Mouse (Mus musculus): ENCODE results near the gene Cars2. TPM values are rescaled to one million over a fixed set of nuclear protein-coding genes. Genes with fewer than 3 reads are reported as not detected.

Cars2 gene
- total and polyA plus RNA-seq, 3 experiments: 62.8 to 63.8 TPM; not detected in 1

DNA sequence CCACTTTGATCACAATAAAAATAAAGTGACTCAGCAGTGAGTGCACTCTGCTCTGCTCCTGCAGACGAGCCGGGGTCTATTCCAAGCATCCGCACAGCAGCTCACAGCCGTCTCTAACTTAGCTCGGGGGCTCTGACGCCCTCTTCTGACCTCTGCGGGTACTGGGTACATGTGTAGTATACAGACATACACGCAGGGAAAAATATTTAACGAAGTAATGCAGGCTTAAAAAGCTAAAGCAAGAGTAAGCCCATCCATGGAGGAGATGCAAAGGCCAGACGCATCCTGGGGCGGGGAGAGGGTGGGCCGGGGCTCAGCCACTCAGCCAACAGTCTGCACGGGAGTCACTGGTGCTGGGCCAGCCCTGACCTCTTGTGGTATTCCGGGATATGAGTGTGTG, 44.5 kb downstream of the Cars2 start:
- H3K9ac ChIP-seq (ENCODE audit: control insufficient read depth, low read depth, low read length, poor library complexity, severe bottlenecking): no peak overlapping the region
- H3K27ac ChIP-seq (ENCODE audit: control insufficient read depth, low read depth, low read length): no peak overlapping the region
- no peak overlapping the region for H3K4me3 ChIP-seq (ENCODE audit: control insufficient read depth in 1 of 2, insufficient read depth in 1 of 2, low read depth in 2 of 2, low read length in 2 of 2)
- no peak for DNase-seq (ENCODE audit: low read depth, low spot score)
- peaks cover 0 to 12% of the 10 kb centered on the region in 2 experiments; a peak in 2 of 4 replicates for H3K36me3 ChIP-seq (ENCODE audit: control insufficient read depth in 1 of 2, insufficient read depth in 2 of 2, low read length in 2 of 2)
- no peaks in the 10 kb centered on the region for H3K9me3 ChIP-seq (replicated peaks; ENCODE audit: insufficient read depth, low read length)
- TF ChIP-seq EP300 (IDR thresholded peaks at IDR 0.05; ENCODE audit: low read depth in 1 of 2, low read length in 2 of 2) (no peak), UBTF (IDR thresholded peaks at IDR 0.05; ENCODE audit: borderline replicate concordance, insufficient read depth, low read depth, low read length) (no peak), HCFC1 (IDR thresholded peaks at IDR 0.05; ENCODE audit: low read depth, low read length) (no peak), GABPA (IDR thresholded peaks at IDR 0.05; ENCODE audit: low read depth, low read length) (no peak), CHD2 (IDR thresholded peaks at IDR 0.05; ENCODE audit: low read length) (no peak), ZKSCAN1 (IDR thresholded peaks at IDR 0.05; ENCODE audit: low read depth, low read length) (no peak), NRF1 (IDR thresholded peaks at IDR 0.05; ENCODE audit: insufficient read depth, low read depth, low read length, poor library complexity, severe bottlenecking) (no peak), RAD21 (IDR thresholded peaks at IDR 0.05; ENCODE audit: low read depth, low read length) (no peak), CHD1 (IDR thresholded peaks at IDR 0.05; ENCODE audit: low read depth, low read length) (no peak), MAZ (IDR thresholded peaks at IDR 0.05; ENCODE audit: low read depth, low read length) (no peak), GATA1 (IDR thresholded peaks at IDR 0.05; ENCODE audit: low read depth, low read length) (no peak), MYC (IDR thresholded peaks at IDR 0.05; ENCODE audit: low read depth, low read length) (no peak)
- no peaks in the 10 kb centered on the region for H3K79me2 ChIP-seq (ENCODE audit: control insufficient read depth, insufficient read depth, low read length, poor library complexity)
- no peaks in the 10 kb centered on the region for H3K4me1 ChIP-seq (ENCODE audit: control insufficient read depth in 1 of 2, insufficient read depth in 2 of 2, low read length in 2 of 2)
- H3K27me3 ChIP-seq (ENCODE audit: control insufficient read depth in 1 of 2, insufficient read depth in 2 of 2, low read length in 2 of 2): no peaks in the 10 kb centered on the region

DNA sequence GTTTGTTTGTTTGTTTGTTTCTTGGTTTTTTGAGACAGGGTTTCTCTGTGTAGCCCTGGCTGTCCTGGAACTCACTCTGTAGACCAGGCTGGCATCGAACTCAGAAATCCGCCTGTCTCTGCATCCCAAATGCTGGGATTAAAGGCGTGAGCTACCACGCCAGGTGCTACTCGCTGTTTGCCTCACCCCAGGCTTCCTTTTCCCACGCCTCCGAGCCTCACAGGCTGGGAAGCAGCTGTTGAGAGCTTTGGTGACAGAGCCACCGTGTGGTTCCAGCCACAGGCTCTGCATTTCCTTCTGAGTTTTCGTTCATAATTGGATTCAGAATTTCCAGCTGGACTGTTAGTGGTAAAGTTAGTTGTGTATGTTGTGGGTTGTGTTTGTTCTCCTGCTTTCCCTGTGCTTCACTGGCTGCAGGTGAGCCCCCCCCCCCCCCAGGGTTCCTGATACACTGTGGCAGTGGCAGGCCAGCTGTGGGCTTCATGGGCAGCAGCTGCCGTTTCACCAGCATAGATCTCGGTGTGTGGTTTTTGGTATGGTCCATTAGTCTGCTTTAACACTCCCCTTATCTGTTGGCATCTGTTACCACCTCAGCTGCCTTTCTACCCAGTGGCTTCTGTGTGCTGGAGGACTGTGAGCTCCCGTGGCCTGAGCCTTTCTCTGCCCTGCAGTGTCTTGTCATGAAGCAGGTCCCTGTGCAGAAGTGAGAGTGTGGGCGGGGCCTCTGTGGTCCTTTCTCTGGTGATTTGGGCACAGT, 46.9 kb downstream of the Cars2 start:
- H3K4me1 ChIP-seq (ENCODE audit: control insufficient read depth in 1 of 2, insufficient read depth in 2 of 2, low read length in 2 of 2): peaks cover 0 to 5% of the 10 kb centered on the region in 2 experiments; a peak in 2 of 4 replicates
- no peaks in the 10 kb centered on the region for H3K9me3 ChIP-seq (replicated peaks; ENCODE audit: insufficient read depth, low read length)
- TF ChIP-seq USF1 (IDR thresholded peaks at IDR 0.05; ENCODE audit: low read depth, low read length) (no peak), TBP (IDR thresholded peaks at IDR 0.05; ENCODE audit: low read depth, low read length) (no peak), CHD1 (IDR thresholded peaks at IDR 0.05; ENCODE audit: low read depth, low read length) (no peak), SMC3 (IDR thresholded peaks at IDR 0.05; ENCODE audit: low read depth, low read length) (no peak), JUND (IDR thresholded peaks at IDR 0.05; ENCODE audit: low read depth, low read length) (no peak), TAL1 (IDR thresholded peaks at IDR 0.05; ENCODE audit: low read length) (no peak), UBTF (IDR thresholded peaks at IDR 0.05; ENCODE audit: borderline replicate concordance, insufficient read depth, low read depth, low read length) (no peak), ZNF384 (IDR thresholded peaks at IDR 0.05; ENCODE audit: low read depth, low read length) (no peak), USF2 (IDR thresholded peaks at IDR 0.05; ENCODE audit: borderline replicate concordance in 1 of 2, insufficient read depth in 1 of 2, low read depth in 1 of 2, low read length in 2 of 2) (no peak), NELFE (IDR thresholded peaks at IDR 0.05; ENCODE audit: low read depth, low read length) (no peak), MYC (IDR thresholded peaks at IDR 0.05; ENCODE audit: low read depth, low read length) (no peak), CTCF (IDR thresholded peaks at IDR 0.05 in 2 of 3, conservative IDR thresholded peaks at IDR 0.05 in 1 of 3; ENCODE audit: control insufficient read depth in 1 of 3, insufficient read depth in 1 of 3, low read depth in 2 of 3, low read length in 3 of 3, poor library complexity in 1 of 3, severe bottlenecking in 1 of 3) (no peak), EP300 (IDR thresholded peaks at IDR 0.05; ENCODE audit: low read depth in 1 of 2, low read length in 2 of 2) (no peak), POLR2A (IDR thresholded peaks at IDR 0.05; ENCODE audit: control insufficient read depth in 1 of 2, insufficient read depth in 1 of 2, low read depth in 1 of 2, low read length in 2 of 2, poor library complexity in 1 of 2) (no peak), E2F4 (IDR thresholded peaks at IDR 0.05; ENCODE audit: borderline replicate concordance, low read depth, low read length) (no peak), GABPA (IDR thresholded peaks at IDR 0.05; ENCODE audit: low read depth, low read length) (no peak)
- no peaks in the 10 kb centered on the region for H3K27me3 ChIP-seq (ENCODE audit: control insufficient read depth in 1 of 2, insufficient read depth in 2 of 2, low read length in 2 of 2)
- H3K9ac ChIP-seq (ENCODE audit: control insufficient read depth, low read depth, low read length, poor library complexity, severe bottlenecking): no peak overlapping the region
- no peak for DNase-seq (ENCODE audit: low read depth, low spot score)
- H3K79me2 ChIP-seq (ENCODE audit: control insufficient read depth, insufficient read depth, low read length, poor library complexity): peaks cover 16% of the 10 kb centered on the region
- H3K4me3 ChIP-seq (ENCODE audit: control insufficient read depth in 1 of 2, insufficient read depth in 1 of 2, low read depth in 2 of 2, low read length in 2 of 2): no peak overlapping the region
- H3K27ac ChIP-seq (ENCODE audit: control insufficient read depth, low read depth, low read length): no peak overlapping the region
- peaks cover 5 to 8% of the 10 kb centered on the region in 2 experiments for H3K36me3 ChIP-seq (ENCODE audit: control insufficient read depth in 1 of 2, insufficient read depth in 2 of 2, low read length in 2 of 2)

Measured in MEL (cell line).